Mouse (Mus musculus) activated CD4-positive, CD25-positive, alpha-beta regulatory T cell, adult 4 months (primary cell): ENCODE data around the gene Lrrc7. TPM values are rescaled to one million over a fixed set of nuclear protein-coding genes. Genes with fewer than 3 reads are reported as not detected.

Source experiments
- ATAC-seq: one replicate; pipeline ENCODE4 v1.8.0; 2017
- polyA plus RNA-seq, 2 experiments: library from polyadenylated mRNA; unstranded; fragments of 100-300 nt; shearing (Covaris generic); gene quantifications; one replicate each; pipeline ENCODE4 v1.2.1; 2017

Lrrc7 gene
- polyA plus RNA-seq, 2 experiments from 2014 or later = 0.34 TPM; not detected in 1

GRCm38 (mm10) chr3:158061811-158062523 lies 500.1 kb downstream of the Lrrc7 start:
- no peak for ATAC-seq

DNA sequence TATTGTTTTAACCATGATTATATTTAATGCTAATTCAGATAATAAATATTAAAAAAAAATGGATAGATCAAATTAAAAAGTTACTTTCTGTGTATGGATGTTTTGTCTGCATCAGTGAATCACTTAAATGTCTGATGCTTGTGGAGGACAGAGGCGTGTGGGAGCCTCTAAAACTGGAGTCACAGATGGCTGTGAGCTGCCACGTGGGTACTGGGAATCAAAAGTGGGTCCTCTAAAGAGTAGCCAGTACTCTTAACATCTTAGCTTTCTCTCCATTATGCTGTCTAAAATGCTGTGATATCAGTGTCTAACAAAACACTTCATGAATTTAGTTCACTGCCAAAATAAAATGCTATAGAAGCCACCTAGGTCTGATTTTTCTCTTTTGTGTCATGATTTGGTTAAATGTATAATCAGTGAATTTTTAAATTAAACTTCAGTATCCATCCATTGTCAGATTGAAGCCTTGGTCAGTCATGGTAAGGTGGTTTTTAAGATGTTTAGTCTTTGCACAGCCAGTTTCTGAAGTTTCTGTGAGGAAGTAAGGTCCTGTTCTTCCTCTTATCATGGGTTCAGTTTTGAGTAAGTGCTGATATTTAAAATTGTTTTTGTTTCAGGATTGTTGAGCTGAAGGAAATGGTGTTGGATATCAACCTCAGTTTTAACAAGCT lies 501.3 kb downstream of the Lrrc7 start:
- no peak for ATAC-seq

- no peak for ATAC-seq
These were observed 512.5 kb downstream of the Lrrc7 start for GRCm38 (mm10) chr3:158049508-158049907.

DNA sequence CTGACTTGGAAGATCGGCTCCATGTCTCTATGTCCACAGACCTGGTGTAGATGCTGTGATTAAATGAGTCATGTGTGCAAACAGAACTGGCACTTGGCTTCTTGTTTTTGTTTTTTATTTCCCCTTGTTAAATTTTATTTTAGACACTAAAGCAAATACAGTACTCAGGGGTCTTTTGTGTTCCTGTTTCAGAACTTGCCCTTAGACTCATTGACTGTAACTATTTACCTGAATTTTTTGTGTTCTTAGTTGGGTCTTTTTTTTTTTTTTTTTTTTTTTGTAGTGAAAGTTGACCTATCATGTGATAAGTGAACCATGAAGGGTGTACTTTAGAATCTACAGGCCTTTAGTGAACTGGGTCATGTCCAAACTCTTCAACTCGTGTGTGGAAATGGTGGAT lies 521.3 kb downstream of the Lrrc7 start:
- ATAC-seq = no peak

DNA sequence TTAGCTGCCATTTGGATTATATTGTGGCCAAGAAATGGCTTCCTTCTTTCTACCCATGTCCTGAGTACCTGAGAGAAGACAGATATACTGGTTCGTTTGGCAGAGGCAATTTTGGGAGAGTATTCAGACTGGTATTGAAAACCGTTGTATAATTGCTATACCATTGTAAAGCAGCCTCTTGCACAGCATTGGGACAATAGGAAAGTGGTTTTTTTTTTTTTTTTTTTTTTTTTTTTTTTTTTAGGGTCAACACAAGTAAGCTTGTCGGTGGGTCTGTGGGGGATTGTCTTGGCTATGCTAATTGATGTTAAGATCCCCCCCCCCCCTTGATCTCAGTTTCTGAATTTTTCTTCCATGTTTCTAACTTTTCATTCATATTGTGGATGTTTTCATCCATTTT lies 523.9 kb downstream of the Lrrc7 start:
- no peak for ATAC-seq

DNA sequence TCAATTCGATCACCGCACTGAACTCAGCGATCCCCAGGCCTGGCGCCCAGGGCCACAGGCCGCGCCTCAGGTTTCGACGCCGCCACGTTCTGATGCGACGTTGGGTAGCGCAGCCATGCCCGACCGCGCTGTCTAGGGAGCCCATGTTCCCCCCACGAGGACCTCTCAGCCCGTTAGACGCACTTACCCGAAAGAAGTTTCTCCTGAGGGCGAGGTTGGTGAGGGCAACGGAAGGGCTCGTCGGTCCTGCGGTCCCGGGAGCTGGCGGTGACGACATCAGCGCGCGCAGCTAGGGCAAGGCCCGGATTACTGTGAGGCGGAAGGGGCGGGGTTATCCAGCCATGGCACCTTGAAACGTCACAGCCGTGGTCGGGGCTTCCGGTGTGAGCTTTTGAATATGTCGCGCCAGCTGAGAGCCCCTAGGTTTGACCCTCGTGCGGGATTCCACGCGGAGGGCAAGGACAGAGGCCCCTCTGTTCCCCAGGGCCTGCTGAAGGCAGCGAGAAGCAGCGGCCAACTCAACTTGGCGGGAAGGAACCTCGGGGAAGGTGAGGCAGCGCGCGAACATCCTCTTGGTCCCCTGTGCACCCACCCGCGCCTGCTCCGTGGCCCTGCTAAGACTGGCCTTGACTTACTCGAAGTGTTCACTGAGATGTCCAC lies 525.6 kb downstream of the Lrrc7 start, which contains the start of the genes Srsf11 and Lrrc40:
Gene Srsf11 (minus strand): TSS at position 311 of the 660 bp plus-strand sequence.
Gene Lrrc40 (plus strand): TSS at position 334 of the 660 bp plus-strand sequence.
- ATAC-seq = peak; percentile 86

GRCm38 (mm10) chr3:158035866-158036265 lies 526.2 kb downstream of the Lrrc7 start:
- no peak for ATAC-seq
